Mouse (Mus musculus) T-helper 17 cell (primary cell): ENCODE measurements around the gene Orai3.

Experiments
- in situ Hi-C, 2 experiments: fragments of 300-600 bp; cut with MboI, MseI; formaldehyde crosslinking; loops; 1 replicate in 1 of 2; 2 replicates in 1 of 2; pipeline ENCODE4 v1.15.1; 2025; ENCODE audit warnings: high pct_unique_total_duplicates in 2 of 2

The Orai3 gene

DNA sequence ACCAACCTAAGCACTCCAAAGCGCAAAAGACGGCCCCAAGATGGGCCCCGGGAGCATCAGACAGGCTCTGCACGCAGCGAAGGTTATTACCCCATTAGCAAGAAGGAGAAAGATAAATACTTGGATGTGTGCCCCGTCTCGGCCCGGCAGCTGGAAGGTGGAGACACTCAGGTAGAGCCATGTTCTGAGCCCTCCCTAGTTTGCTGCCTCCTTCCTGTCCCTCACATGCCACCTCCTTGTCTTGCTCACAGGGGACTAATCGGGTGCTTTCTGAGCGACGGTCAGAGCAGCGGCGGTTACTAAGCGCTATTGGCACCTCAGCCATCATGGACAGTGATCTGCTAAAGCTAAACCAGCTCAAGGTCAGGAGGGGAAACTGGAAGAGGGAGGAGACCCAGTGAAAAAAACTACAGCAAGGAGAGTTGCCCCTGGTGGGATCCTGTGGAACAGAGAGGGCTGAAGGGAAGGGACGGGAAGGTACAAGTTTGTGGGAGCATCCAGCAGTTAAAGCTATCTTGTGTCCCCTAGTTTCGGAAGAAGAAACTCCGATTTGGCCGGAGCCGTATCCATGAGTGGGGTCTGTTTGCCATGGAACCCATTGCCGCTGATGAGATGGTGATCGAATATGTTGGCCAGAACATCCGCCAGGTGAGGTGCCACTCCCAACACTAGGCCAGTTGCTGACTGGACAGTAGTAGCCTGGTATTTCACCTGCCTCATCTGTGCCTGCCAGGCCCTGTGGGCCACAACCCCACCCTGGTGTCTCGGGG, 27.6 kb downstream of the Orai3 start:
- in situ Hi-C loops: no loop called here

GRCm38 (mm10) chr7:127798591-127798990, 29.0 kb downstream of the Orai3 start:
- in situ Hi-C loops: no loop called here

DNA sequence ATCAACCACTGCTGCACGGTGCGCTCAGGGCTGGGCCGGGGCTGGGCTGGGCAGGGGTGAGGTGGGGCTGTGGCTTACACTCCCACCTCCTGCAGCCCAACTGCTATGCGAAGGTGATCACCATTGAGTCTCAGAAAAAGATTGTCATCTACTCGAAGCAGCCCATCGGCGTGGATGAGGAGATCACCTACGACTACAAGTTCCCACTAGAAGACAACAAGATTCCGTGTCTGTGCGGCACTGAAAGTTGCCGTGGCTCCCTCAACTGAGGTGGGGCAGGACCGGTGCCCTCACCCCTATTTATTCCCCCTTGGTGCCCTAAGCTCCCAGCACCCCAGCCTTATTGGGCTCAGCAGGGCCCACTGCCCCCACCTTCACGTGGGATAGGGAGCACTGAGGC, 29.6 kb downstream of the Orai3 start:
- in situ Hi-C loops: no loop called here

DNA sequence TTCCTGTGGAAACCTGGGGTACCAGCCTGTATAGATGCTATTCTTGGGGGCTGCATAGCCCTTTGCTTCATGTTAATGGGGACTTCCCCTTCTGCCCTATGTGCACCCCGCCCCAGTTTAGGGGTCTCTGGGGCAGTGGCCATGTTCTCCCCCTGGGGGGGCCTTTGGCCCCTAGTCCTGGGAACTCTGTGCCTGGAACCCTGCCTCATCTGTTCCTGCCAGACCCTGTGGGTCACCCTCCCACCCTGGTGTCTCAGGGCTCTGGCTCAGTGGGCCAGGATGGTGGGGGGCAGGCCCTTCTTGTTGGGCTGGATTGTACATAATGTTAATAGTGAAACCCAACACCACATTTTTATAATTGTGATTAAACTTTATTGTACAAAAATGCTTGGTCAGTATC, 30.1 kb downstream of the Orai3 start:
- in situ Hi-C loops: no loop called here

DNA sequence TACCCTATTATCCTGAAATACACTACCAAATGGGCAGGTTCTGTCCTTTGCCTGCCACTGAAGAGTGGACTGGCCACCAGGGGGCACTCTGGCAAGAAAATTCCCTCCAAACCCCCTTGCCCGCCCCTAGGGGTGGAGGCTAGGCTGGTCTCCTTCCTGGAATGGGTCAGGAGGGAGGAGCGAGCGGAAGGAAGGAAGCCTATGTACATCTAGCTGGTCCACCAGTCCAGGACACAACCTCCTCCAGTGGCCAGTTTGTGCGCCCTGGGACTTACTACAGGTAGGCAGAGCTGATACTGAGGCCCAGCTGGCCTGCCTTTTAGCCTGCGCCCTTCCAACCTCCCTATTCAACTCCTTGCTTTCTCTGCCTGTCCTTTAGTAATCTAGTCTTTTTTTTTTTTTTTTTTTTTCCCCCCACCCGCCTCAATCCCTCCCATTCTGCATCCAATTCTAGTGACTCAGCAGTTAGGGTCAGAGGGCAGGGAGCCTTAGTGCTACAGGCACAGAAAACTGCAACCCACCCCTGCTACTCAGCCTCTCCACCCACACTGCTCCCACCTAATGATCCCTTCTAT, 30.9 kb downstream of the Orai3 start, which contains the start of gene Hsd3b7:
TSS of gene Hsd3b7 (plus strand) at position 170 of the 575 bp plus-strand sequence.
- in situ Hi-C loops: no loop called here

DNA sequence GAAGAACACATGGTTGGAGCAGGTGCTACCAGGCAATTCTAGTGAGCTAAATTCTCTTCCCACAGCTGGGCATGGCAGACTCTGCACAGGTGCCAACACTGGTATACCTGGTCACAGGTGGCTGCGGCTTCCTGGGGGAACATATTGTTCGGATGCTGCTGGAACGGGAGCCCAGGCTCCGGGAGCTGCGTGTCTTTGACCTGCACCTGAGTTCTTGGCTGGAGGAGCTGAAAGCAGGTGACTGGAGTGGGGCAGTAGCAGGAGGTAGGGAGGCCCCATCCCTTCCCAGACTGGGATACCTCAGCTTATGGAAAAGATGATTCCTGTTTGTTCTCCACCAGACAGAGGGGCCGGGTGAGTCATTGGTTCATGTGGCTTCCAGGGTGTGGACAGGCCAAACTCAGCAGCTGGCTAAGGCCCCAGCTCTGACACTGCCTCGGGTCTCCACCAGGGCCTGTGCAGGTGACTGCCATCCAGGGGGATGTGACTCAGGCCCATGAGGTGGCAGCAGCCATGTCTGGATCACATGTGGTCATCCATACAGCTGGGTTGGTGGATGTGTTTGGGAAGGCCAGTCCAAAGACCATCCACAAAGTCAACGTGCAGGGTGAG, 31.5 kb downstream of the Orai3 start:
- in situ Hi-C loops: no loop called here

DNA sequence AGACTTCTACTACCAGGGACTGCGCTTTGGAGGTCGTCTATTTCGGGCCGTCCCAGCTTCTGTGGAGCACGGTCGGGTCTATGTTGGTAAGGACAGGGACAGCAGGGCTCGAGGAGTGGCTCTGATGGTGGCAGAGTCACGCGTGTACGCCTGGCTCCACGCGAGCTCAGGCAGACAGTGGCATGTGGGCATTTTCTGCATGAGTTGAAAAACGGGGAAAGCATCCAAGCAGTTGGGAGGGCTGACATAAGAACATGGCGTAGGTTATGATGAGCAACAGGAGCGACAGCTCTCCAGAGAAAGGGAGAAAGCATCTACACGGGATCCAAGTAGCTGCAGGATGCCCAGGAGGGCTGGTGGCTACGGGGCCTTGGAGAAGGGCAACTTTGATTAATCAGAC, 32.7 kb downstream of the Orai3 start:
- in situ Hi-C loops: no loop called here

DNA sequence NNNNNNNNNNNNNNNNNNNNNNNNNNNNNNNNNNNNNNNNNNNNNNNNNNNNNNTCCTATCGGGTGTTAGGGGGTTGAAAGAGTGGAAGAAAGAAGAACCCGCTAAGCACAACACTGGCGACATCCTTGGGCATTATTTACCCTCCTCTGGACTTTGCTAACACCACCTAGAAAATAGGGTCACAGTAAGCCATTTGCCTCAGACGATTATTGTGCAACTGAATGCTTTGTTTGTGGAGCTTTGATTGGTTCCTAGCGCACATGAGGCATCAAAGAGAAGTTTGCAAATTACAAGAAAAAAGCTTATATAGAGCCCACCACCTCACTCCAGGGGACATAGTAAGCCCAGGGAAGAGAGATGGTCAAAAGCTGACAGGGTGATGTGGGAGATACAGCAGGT, 39.2 kb downstream of the Orai3 start:
- in situ Hi-C loops: no loop called here

DNA sequence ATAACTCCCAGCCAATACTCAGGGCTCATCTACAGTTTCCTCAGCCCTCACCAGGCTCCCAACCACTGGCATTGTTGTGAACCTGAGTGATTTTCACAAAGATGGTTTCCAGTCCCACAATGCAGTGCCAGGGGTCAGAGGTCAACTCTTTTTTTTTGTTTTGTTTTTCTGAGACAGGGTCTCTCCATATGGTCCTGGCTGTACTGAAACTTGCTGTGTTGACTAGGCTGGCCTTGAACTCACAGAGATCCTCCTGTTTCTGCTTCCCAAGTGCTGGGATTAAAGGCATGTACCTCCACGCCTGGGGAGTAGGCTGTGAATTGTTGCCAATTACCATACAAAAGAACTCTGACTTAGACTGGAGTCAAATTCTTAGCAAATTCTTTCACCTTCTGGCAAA, 40.2 kb downstream of the Orai3 start:
- in situ Hi-C loops: no loop called here

DNA sequence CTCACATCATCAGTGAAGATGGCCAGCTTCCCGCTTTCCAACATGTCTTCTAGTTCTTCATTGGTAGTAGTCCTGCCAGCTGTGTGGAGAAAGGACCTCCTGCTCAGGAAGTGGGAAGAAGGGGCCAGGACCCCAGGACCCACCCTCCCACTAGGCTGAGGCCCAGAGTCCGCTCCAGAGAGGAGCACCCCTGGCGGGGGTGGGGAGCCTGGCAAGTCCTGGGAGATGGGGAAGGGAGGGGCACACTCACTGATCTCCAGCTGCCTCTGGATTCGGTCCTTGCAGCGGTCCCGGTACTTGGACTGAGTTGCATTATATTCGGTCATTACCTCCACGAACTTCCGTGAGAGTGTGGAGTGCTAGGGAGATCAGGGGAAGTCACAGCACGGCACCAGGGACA, 41.0 kb downstream of the Orai3 start:
- in situ Hi-C loops: no loop called here

DNA sequence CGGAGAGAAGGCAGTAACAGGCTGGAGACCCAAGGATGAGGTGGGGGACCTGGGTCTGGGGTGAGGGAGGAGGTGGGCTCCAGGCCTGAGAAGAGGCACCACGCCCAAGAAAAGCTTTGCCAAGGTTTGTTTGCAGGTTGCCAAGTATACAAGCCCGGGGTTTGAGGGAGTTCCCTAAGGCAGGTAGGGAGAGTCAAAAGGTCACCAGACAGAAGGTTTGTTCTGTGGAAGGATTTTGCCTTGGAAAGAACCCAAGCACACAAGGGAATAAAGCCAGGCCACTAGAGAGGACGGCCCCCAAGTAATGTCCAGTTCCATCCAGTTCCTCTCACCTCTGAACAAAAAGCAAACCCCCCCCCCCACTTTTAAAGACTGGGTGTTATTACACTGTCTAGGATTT, 41.6 kb downstream of the Orai3 start:
- in situ Hi-C loops: no loop called here

- in situ Hi-C loops: no loop called here
These were observed 42.7 kb downstream of the Orai3 start for GRCm38 (mm10) chr7:127812292-127812691.

- in situ Hi-C loops: no loop called here
These were observed 44.2 kb downstream of the Orai3 start for GRCm38 (mm10) chr7:127813821-127814220.

DNA sequence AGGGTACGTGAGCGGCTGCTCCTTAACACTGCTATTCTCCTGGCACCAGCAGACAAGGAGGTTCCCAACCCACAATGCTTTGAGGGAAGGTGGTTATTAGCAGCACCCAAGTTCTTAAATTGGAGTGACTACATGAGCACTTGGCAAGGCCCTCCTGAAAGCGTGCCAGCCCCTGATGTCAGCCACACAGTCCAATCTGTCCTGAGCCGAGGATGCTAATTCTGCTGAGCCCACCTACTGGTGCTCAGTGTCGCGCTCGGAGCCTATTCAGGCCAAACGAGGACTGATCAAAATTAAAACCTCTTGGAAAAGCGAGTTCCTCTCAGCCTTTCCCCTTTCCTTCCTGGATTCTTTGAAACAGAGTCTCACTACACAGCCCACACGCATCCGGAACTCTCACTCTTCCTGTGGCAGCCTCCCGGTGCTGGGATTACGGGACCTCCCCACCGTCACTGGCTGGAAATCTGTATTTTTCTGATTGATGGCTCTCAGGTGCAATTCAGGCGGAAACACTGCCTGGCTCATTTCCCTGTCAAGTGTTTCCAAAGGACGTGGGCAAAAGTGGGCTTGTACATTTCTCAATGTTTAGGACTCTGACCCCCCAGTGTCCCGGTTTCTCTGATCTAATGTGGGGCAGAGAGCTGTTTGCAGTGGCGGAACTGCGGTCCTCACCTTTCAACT, 44.8 kb downstream of the Orai3 start:
- in situ Hi-C loops: no loop called here

- in situ Hi-C loops: no loop called here
These were observed 45.6 kb downstream of the Orai3 start for GRCm38 (mm10) chr7:127815116-127815665.

DNA sequence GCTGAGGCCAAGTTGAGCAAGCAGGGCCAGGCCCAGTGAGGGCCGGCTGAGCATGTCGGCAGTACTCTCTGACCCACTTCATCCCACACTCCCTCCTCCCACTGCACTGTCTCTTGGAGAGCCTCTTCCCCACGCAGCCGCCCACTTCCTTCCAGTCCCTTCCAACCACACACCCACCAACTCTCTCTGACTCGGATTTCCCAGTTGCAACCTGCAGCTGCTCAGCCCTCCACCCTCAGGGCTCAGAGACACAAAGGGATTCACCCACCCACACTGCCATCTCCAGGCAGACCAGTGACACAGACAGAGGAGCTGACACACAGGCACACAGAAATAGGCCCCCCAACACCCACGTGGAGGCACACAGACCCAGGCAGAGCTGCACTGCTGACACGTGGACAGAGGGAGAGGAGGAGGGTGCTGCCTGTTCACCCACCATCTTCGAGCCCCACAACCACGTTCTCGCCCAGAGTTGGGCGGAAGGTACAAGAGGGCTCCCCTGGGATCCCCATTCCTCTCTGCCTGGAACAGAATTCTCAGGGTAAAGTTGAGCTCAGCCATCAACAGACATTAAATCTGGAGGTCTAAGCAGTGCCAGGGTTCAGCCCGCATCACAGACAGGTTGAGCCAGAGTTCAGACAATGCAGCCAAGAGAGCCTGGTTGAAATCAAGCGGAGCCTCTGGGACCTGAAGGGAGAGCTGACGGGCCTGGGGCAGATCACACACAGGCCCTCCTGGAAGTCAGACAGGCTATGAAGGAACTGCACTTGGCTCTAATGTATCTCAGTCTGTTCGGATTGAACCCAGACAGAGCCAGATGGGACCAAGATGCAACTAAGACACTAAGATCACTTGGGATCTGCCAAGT, 46.6 kb downstream of the Orai3 start:
- in situ Hi-C loops: no loop called here

GRCm38 (mm10) chr7:127817053-127817452, 47.4 kb downstream of the Orai3 start:
- in situ Hi-C loops: no loop called here

- in situ Hi-C loops: no loop called here
These were observed 48.2 kb downstream of the Orai3 start for GRCm38 (mm10) chr7:127817776-127818175.

- in situ Hi-C loops: no loop called here
These were observed 51.4 kb downstream of the Orai3 start for GRCm38 (mm10) chr7:127820836-127821509.

- in situ Hi-C loops: no loop called here
These were observed 52.9 kb downstream of the Orai3 start for GRCm38 (mm10) chr7:127822494-127822893.
